Mouse (Mus musculus): ENCODE measurements around the gene Gsta2.
"Not testable (repeated sequence)": the region's sequence is repeated elsewhere in the genome, so short reads cannot be mapped to it uniquely, and the experiment has no call there.

Gsta2 gene

GRCm38 (mm10) chr9:78308122-78308521 lies 47.5 kb downstream of the Gsta2 start:
- in situ Hi-C loops (cut with MboI, MseI): not testable (repeated sequence)

- in situ Hi-C loops (cut with MboI, MseI): not testable (repeated sequence)
Measured at GRCm38 (mm10) chr9:78299143-78299542, 56.4 kb downstream of the Gsta2 start.

- in situ Hi-C loops (cut with MboI, MseI): no loop called here
Measured at GRCm38 (mm10) chr9:78298232-78298631, 57.4 kb downstream of the Gsta2 start.

DNA sequence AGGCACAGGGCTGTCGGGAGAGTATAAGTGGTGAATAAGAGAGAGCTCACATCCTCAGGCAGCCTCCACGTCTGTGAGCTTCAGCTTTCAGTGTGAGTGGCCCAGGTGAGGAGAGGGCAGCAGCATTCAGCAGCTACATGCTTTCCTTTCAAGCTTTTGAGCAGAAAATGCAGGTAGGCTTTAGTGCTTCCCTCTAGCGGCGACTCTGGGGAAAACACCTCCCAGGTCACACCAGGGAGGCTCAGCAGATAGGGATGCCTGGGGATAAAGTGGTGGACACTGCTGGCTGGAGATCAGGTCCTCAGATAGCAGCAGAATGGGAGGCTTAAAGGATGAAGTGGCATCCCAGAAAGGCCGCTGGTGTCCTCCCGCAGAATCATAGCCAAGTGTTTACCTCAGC lies 59.5 kb downstream of the Gsta2 start:
- in situ Hi-C loops (cut with MboI, MseI): not testable (repeated sequence)

- in situ Hi-C loops (cut with MboI, MseI): loop anchor here (5.0 kb wide), 1 partner anchor 53 kb away; no protein-coding TSS in a partner anchor
Measured at GRCm38 (mm10) chr9:78294781-78295180, 60.8 kb downstream of the Gsta2 start.

GRCm38 (mm10) chr9:78293683-78294082 lies 61.9 kb downstream of the Gsta2 start:
- in situ Hi-C loops (cut with MboI, MseI): loop anchor here (5.0 kb wide), 1 partner anchor 54 kb away; no protein-coding TSS in a partner anchor

DNA sequence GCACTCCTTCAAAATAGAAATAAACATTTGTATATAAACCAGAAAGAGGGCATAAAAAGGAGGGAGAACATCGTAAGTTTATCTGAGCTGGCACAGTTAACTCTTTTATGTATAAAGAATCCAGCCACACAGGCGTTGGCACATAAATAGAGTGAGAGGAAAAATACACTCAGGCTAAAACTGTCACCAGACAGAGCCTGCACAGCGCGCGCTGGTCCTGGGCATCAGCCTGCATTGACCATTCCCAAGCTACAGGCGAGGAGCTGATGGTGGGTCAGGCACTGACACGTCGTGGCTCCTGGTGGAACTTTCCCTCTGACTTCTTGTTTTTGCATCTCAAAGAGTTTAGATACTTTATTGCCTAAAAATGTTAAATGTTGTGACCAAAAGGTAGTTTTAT lies 63.1 kb downstream of the Gsta2 start:
- in situ Hi-C loops (cut with MboI, MseI): loop anchor here (5.0 kb wide), 1 partner anchor 55 kb away; no protein-coding TSS in a partner anchor

DNA sequence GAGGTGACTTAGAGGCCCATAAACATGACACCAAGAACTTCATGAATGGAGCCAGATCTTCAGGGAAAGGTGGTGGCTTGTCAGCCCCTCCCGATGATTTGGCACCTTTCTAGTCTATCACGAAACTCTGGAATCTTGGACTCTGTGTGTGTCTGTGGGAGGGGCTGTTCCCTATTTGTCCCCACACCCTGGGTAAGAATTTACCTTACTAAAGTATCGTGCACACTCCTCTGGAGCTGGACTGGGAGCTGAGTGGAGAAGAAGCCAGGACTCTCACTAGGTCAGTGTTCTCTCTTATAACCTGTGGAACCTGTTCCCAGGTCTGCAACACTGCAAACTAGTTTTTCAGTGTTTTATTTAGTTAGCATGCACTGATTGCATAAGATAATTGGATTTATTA lies 65.9 kb downstream of the Gsta2 start, which contains the start of gene Gm10639:
Gm10639 (plus strand) TSS at position 201 of the 400 bp plus-strand sequence.
- in situ Hi-C loops (cut with MboI, MseI): loop anchor here (5.0 kb wide), 1 partner anchor 58 kb away; no protein-coding TSS in a partner anchor

DNA sequence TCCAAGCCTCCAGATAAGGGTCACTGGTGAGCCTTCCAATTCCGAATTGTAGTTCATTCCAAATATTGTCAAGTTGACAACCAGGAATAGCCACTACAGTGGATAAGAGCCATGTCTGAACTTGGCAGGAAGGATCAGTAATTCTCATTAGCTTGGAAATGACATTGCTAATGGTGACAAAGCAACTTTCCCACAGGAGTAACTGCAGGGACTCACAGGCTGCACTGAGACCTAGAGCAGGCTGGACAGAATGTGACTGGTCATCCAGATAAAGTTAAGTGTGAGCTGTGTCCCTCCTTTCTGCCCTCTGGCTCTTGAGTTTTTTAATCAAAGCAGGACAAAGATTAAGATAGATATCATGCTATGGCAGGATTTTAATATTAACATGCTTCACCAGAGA lies 66.5 kb downstream of the Gsta2 start:
- in situ Hi-C loops (cut with MboI, MseI): not testable (repeated sequence)

DNA sequence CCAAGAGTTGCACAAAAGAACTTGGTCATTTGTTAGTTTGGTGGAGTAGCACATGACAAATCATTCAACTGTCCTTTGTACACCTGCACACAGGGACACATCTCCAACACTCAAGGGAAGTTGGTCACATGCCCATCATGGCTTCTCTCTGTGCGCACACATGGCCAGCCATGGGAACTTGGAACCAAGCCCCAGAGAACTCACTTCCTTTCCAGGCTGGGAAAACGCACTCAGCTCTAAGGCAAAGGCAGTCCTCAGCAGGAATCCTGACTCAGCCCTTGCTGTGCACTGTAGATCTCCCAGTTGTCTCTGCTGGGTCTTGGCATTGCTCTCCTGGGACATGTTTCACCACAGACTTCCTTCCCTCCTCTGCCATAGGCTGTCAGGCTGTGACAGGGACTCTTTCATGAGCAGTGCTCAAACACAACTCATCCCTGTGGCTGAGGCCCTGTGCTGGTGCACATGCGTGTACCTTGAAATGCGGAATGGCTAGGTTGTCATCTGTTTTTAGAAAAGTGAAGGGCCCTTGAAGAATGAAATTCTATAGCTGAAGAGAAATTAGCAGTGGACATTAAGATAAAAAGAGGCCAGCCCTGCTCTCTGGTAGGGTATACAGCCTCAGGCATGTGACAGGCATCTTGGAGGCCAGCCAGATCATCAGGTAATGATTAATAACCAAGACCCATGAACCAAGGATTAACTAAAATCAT lies 73.4 kb downstream of the Gsta2 start:
- in situ Hi-C loops (cut with MboI, MseI): not testable (repeated sequence)

Data from T-helper 1 cell (primary cell).